Mouse (Mus musculus) c-Kit-positive CD71-positive TER-119-positive erythroid progenitor cells, embryonic 14.5 days (primary cell): ENCODE measurements around the gene Upk3a.

Experiments
- DNase-seq: peaks from one replicate; pipeline ENCODE4 v3.0.0-alpha.2; 2013; ENCODE audit warnings: low spot score

The Upk3a gene

DNA sequence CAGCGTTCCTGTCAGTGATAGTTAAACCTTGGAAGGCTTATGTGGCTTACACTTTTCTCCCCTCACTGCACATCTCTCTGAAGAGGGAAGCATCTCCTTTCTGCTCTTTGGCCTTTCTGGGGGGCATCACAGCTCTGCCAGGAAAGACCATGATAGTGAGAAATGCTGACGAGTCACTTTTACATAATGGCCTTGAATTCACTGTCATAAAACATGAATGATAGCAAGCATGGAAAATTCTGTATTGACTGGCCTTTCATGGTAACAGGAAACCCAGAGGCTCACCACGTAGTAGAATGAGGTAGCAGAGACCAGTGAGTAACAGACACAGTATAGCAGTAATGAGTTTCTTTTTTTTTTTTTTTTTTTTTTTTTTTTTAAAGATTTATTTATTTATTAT lies 37.2 kb downstream of the Upk3a start:
- DNase-seq = no peak

GRCm38 (mm10) chr15:85055186-85055585 lies 38.2 kb downstream of the Upk3a start:
- no peak for DNase-seq

DNA sequence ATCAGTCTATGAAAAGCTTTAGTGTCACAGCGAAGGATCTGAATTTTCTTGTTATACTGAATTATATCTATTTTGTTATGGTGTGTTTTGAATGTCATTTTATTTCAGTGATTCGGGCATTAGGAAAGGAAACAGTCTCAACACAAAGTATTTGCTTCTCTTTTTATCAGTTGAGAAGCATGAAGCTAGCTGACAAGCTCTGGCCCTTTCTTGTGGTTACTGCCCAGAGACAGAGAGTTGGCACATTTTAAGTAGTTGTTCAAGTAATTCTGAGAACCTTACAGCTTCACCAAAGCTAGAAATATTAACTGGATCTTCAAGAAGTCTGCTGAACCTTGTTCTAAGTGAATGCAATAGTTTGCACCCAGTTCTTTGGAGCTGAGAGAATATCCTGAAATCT lies 46.5 kb downstream of the Upk3a start:
- DNase-seq = peak; percentile 8

DNA sequence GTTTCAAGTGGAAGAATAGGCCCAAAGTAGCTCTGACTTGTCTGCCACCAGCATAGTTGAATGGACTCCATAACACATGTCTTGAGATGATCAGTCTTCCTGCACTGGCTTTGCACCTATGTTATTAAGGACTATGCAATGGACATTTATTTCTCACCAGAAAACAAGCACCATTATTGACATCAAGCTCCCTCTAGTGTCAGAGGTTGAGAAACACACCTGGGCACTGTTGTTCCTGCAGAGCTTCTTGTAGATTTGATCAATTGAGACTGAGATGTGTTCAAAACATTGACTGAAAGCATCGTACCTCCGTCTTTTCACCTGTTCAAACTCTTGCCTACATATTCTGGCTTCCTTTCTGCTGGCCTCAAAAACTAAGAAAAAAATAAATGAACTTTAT lies 53.6 kb downstream of the Upk3a start:
- peak; percentile 48 for DNase-seq
